Mouse (Mus musculus) kidney, adult 2 months (tissue): ENCODE measurements at regions not wholly inside any gene's neighbourhood (a gene's known extent, or its start where the extent isn't known, plus 50 kb on each side); places are given as distances from the start of the nearest gene placed in this dataset.

Source experiments
- DNase-seq: peaks from one replicate; pipeline ENCODE4 v3.0.0; 2021
- H3K27ac ChIP-seq: fragments of 200-500 bp; 2 replicates; pipeline ENCODE4 v1.5.1; 2012; ENCODE audit warnings: low read depth, low read length, control low read depth, inconsistent platforms; ENCODE audit not compliant: insufficient read depth
- H3K27me3 ChIP-seq: fragments of 200-500 bp; replicated peaks from 2 replicates; pipeline ENCODE4 v1.6.1; 2012; ENCODE audit warnings: mild to moderate bottlenecking, moderate library complexity, low read length, inconsistent platforms; ENCODE audit not compliant: control insufficient read depth, insufficient read depth
- H3K36me3 ChIP-seq: fragments of 200-500 bp; 2 replicates; pipeline ENCODE4 v1.6.1; 2012; ENCODE audit warnings: mild to moderate bottlenecking, moderate library complexity, low read length, inconsistent platforms; ENCODE audit not compliant: control insufficient read depth, insufficient read depth
- H3K4me1 ChIP-seq: fragments of 200-500 bp; 2 replicates; pipeline ENCODE4 v1.6.1; 2011; ENCODE audit warnings: low read length; ENCODE audit not compliant: control insufficient read depth, insufficient read depth
- H3K4me3 ChIP-seq: fragments of 200-500 bp; 2 replicates; pipeline ENCODE4 v1.5.1; 2011; ENCODE audit warnings: mild to moderate bottlenecking, low read depth, low read length, control low read depth; ENCODE audit not compliant: insufficient read depth
- CTCF ChIP-seq: fragments of 200-500 bp; conservative IDR thresholded peaks from 2 replicates; pipeline ENCODE4 v1.5.1; 2011; ENCODE audit warnings: low read depth, mild to moderate bottlenecking, control low read depth, low read length, moderate library complexity, mixed read lengths; ENCODE audit not compliant: insufficient read depth, insufficient read length
- POLR2A ChIP-seq: fragments of 200-500 bp; IDR thresholded peaks from one replicate; pipeline ENCODE4 v1.6.1; 2011; ENCODE audit warnings: low read depth, low read length, control low read depth
- WGBS: fragments of 180-500 bp; shearing (Covaris S2); methylation state at CpG from one replicate; pipeline ENCODE4 v1.1.7; 2018; 5-methylcytosine and 5-hydroxymethylcytosine counted together

DNA sequence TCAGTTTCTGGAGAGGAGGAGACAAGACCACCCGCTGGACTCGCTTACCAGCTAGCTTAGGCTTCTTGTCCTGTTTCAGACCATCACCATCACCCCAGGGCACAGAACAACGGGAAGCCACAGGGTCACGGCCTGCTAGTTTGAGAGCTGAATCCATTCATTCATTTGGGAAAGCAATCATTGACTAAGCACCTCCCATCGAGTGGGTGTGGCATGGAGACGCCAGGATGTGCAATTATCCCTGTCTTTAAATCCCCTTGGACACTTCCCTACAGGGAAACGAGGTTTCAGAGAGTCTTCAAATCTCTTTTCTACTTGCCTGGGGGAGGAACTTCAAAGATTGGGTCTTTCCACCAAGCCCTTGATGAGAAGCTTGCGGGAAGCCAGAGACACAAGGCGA, 108.7 kb downstream of the 2410131K14Rik start:
- Histone ChIP-seq H3K36me3 (no peaks in the 10 kb centered on the region), H3K27ac (no peak overlapping the region), H3K27me3 (no peaks in the 10 kb centered on the region), H3K4me3 (no peak overlapping the region), H3K4me1 (no peaks in the 10 kb centered on the region; the same call in 1 of the 2 replicates)
- 34% methylated on average over 9 of the region's 9 CpGs for WGBS
- DNase-seq, result no peak
- TF ChIP-seq CTCF (no peak), POLR2A (no peak)

- 29% methylated on average over 5 of the region's 5 CpGs for WGBS
- Histone ChIP-seq H3K36me3 (no peaks in the 10 kb centered on the region), H3K27me3 (no peaks in the 10 kb centered on the region), H3K4me1 (no peaks in the 10 kb centered on the region; the same call in 1 of the 2 replicates), H3K27ac (no peak overlapping the region), H3K4me3 (no peak overlapping the region)
- no peak for DNase-seq
- TF ChIP-seq POLR2A, result no peak
- TF ChIP-seq CTCF, result no peak
Observed at GRCm38 (mm10) chr5:118354127-118354526, 109.1 kb downstream of the 2410131K14Rik start.

DNA sequence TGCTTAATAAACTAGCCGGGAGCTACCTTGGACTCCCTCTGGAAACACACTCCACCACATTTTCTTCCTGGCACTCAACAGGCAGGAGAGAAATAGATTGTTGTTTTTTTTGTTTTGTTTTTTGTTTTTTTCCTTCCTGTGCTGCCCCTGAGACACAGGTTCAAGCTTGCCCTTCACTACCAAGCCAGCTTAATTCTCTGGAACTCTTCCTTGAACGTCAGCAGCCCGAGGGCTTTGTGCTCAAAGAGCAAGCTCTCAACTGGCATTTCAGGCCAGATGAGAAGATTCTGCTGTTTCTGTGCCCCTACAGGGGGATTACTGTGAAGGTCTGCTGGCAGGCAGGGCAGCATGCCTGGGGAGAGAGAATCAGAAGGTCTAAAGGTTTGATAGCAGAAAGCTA, 109.8 kb downstream of the 2410131K14Rik start:
- Histone ChIP-seq H3K4me1 (no peaks in the 10 kb centered on the region; the same call in 1 of the 2 replicates), H3K27ac (no peak overlapping the region), H3K36me3 (no peaks in the 10 kb centered on the region), H3K4me3 (no peak overlapping the region), H3K27me3 (no peaks in the 10 kb centered on the region)
- WGBS, result 48% methylated on average over 3 of the region's 3 CpGs
- TF ChIP-seq CTCF (no peak), POLR2A (no peak)
- no peak for DNase-seq

DNA sequence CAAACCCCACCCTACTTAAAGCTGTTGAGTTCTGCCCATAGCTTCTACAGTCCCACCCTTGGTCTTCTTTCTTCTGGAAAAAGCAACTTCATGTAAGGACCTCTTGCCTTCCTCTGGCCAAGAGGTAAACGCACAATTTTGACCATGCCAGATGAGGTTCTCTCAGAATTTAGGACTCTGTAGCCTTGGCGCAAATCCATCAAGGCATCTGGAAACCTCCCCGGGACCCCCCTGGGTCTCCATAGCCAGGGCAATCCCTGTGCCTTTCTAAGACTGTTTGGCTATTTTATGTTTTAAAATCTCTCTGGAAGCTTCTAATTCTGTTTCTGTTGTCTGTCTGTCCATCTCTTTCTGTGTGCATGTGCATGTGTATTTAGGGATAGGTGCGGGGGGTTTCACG, 110.3 kb downstream of the 2410131K14Rik start:
- Histone ChIP-seq H3K4me1 (no peaks in the 10 kb centered on the region; the same call in 1 of the 2 replicates), H3K4me3 (no peak overlapping the region), H3K27me3 (no peaks in the 10 kb centered on the region), H3K36me3 (no peaks in the 10 kb centered on the region), H3K27ac (no peak overlapping the region)
- TF ChIP-seq POLR2A, result no peak
- no peak for TF ChIP-seq CTCF
- DNase-seq, result no peak
- WGBS, result 83% methylated on average over 5 of the region's 5 CpGs

GRCm38 (mm10) chr5:118355691-118356337, 110.8 kb downstream of the 2410131K14Rik start:
- DNase-seq, result peak; percentile 65
- 73% methylated on average over 11 of the region's 11 CpGs for WGBS
- no peak for TF ChIP-seq POLR2A
- TF ChIP-seq CTCF, result no peak
- no peak overlapping the region for H3K27ac ChIP-seq
- no peaks in the 10 kb centered on the region; the same call in 1 of the 2 replicates for H3K4me1 ChIP-seq
- no peaks in the 10 kb centered on the region for H3K27me3 ChIP-seq
- H3K4me3 ChIP-seq, result no peak overlapping the region
- no peaks in the 10 kb centered on the region for H3K36me3 ChIP-seq

GRCm38 (mm10) chr5:118359646-118360373, 114.8 kb downstream of the 2410131K14Rik start:
- H3K36me3 ChIP-seq, result no peaks in the 10 kb centered on the region
- DNase-seq, result no peak
- TF ChIP-seq POLR2A (no peak), CTCF (no peak)
- H3K4me1 ChIP-seq, result no peaks in the 10 kb centered on the region; the same call in 1 of the 2 replicates
- WGBS, result 45% methylated on average over 13 of the region's 13 CpGs
- H3K27ac ChIP-seq, result no peak overlapping the region
- H3K4me3 ChIP-seq, result no peak overlapping the region
- no peaks in the 10 kb centered on the region for H3K27me3 ChIP-seq

DNA sequence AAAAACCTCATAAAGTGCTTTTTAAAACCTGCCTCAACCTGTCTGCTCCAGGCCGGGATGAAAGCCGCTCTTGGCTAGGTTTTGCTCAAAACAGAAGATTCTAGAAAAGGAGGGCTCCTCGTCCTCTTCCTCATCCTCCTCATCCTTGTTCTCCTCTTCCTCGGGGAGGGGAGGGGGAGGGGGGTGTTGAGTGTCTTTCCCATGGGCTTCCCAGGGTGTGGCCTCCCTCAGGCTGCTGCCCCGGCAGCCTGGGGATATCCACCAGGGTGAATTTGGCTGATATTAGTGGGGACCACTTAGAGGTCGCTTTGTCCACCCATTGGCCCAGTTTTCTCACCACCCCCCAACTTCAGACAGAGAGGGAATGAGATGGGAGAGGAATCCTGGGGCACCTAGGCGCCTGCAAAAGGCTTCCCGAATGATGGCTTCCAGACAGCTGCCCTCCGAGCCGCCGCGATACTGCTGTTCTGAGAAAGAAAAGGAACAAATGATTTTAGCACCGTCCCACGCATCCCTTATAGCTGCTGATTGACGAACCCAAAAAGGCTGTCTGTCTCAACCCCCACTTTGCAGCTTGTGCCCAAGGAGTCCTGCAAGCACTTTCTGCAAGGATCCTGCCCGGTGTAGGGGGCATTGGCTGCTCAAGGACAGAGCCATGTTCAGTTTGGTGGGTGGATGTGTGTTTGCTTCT, 115.5 kb downstream of the 2410131K14Rik start:
- DNase-seq, result no peak
- H3K36me3 ChIP-seq, result no peaks in the 10 kb centered on the region
- H3K4me3 ChIP-seq, result no peak overlapping the region
- no peaks in the 10 kb centered on the region for H3K27me3 ChIP-seq
- 77% methylated on average over 16 of the region's 16 CpGs for WGBS
- TF ChIP-seq POLR2A (no peak), CTCF (no peak)
- no peak overlapping the region for H3K27ac ChIP-seq
- H3K4me1 ChIP-seq, result no peaks in the 10 kb centered on the region; the same call in 1 of the 2 replicates
